Comparison of ENCODE assay signal across 19 mouse cellular contexts in genomic region chr14:72219523-72219922, GRCm38 (mm10).
"Had no signal": no experiment of that assay in that cellular context is flagged by ENCODE, and none has a peak within 500 bp of the region (broad histone marks: within the 10 kb centered on the region; RNA-seq: fewer than 3 reads in every experiment).

No protein-coding gene starts in this region.

- H3K9me3 ChIP-seq: midbrain, embryonic 10.5 days; midbrain, embryonic 12.5 days; neural tube, embryonic 13.5 days; neural tube, embryonic 15.5 days had no signal

- H3K27ac ChIP-seq: midbrain, embryonic 10.5 days; midbrain, embryonic 12.5 days; neural tube, embryonic 13.5 days; neural tube, embryonic 15.5 days had no signal

- H3K27me3 ChIP-seq: midbrain, embryonic 12.5 days; neural tube, embryonic 13.5 days; neural tube, embryonic 15.5 days had no signal

- H3K36me3 ChIP-seq: midbrain, embryonic 10.5 days; midbrain, embryonic 12.5 days; neural tube, embryonic 13.5 days; neural tube, embryonic 15.5 days had no signal

- DNase-seq: lung, adult 18-20 months; lung, embryonic 14.5 days; lung, postnatal 10 days; lung, postnatal 4 days; midbrain, embryonic 14.5 days; retina, postnatal 1 day; right cerebral cortex, adult 18-20 months; right cerebral cortex, postnatal 25 days; right cerebral cortex, postnatal 4 days; spleen, adult 18-20 months; thymus, adult 18-20 months; thymus, postnatal 14 days; thymus, postnatal 36 days had no signal

- H3K4me3 ChIP-seq: midbrain, embryonic 10.5 days; midbrain, embryonic 12.5 days; myocyte; neural tube, embryonic 13.5 days; neural tube, embryonic 15.5 days had no signal

- H3K4me2 ChIP-seq: lung, embryonic 14.5 days; midbrain, embryonic 12.5 days; neural tube, embryonic 13.5 days; neural tube, embryonic 15.5 days had no signal

- H3K9ac ChIP-seq: lung, embryonic 14.5 days; midbrain, embryonic 12.5 days; neural tube, embryonic 13.5 days; neural tube, embryonic 15.5 days had no signal

- ATAC-seq: midbrain, embryonic 16.5 days had no signal

- H3K4me1 ChIP-seq: midbrain, embryonic 10.5 days; midbrain, embryonic 12.5 days; neural tube, embryonic 13.5 days; neural tube, embryonic 15.5 days had no signal
